Mouse (Mus musculus) CH12.LX (cell line): ENCODE measurements at regions not wholly inside any gene's neighbourhood (a gene's known extent, or its start where the extent isn't known, plus 50 kb on each side); places are given as distances from the start of the nearest gene placed in this dataset.

Source experiments
- DNase-seq: peaks from one replicate; pipeline ENCODE4 v3.0.0-alpha.2; 2013; ENCODE audit errors: extremely low read depth
- H3K27ac ChIP-seq: 2 replicates; pipeline ENCODE4 v1.5.1; 2012; ENCODE audit warnings: low read depth, mild to moderate bottlenecking, control low read depth, moderate library complexity; ENCODE audit not compliant: insufficient read depth
- H3K27me3 ChIP-seq: replicated peaks from 2 replicates; pipeline ENCODE3; 2012; ENCODE audit warnings: inconsistent platforms
- H3K36me3 ChIP-seq, 2 experiments: replicated peaks in 1 of 2; 2 replicates each; pipeline versions ENCODE3 to v1.6.1; 2012; ENCODE audit warnings: inconsistent platforms in 1 of 2, low read length in 1 of 2, mild to moderate bottlenecking in 1 of 2, mixed read lengths in 1 of 2, moderate library complexity in 1 of 2; ENCODE audit not compliant: control insufficient read depth in 1 of 2, insufficient read depth in 1 of 2
- H3K4me1 ChIP-seq, 2 experiments: 2 replicates each; pipeline ENCODE4 v1.6.1; 2012; ENCODE audit warnings: inconsistent platforms in 1 of 2, moderate library complexity in 1 of 2; ENCODE audit not compliant: insufficient read depth in 2 of 2, control insufficient read depth in 1 of 2
- H3K4me2 ChIP-seq: 2 replicates; pipeline ENCODE4 v1.6.1; 2012; ENCODE audit warnings: low read depth, mild to moderate bottlenecking, control low read depth; ENCODE audit not compliant: poor library complexity, insufficient read depth, severe bottlenecking
- H3K4me3 ChIP-seq, 3 experiments: fragments of 150-350 bp in 1 of 3; sonication (generic) in 1 of 3; replicated peaks in 1 of 3; 2 replicates each; pipeline versions ENCODE3 to v1.5.1; 2011 to 2012; ENCODE audit warnings: low read depth in 2 of 3, low read length in 2 of 3, mild to moderate bottlenecking in 2 of 3, moderate library complexity in 2 of 3, control low read depth in 1 of 3, improper control_type of control experiment in 1 of 3, inconsistent platforms in 1 of 3, mixed read lengths in 1 of 3; ENCODE audit not compliant: poor library complexity in 1 of 3
- H3K79me2 ChIP-seq: replicated peaks from 2 replicates; pipeline ENCODE4 v1.6.1; 2012; ENCODE audit warnings: mild to moderate bottlenecking, moderate library complexity; ENCODE audit not compliant: control insufficient read depth, poor library complexity, insufficient read depth, severe bottlenecking; ENCODE audit errors: extremely low read depth
- H3K9ac ChIP-seq: 2 replicates; pipeline ENCODE4 v1.6.1; 2012; ENCODE audit warnings: low read depth, mild to moderate bottlenecking, control low read depth, moderate library complexity; ENCODE audit not compliant: insufficient read depth
- H3K9me3 ChIP-seq: replicated peaks from 2 replicates; pipeline ENCODE3; 2012; ENCODE audit warnings: low read length, inconsistent platforms, mixed read lengths
- BHLHE40 ChIP-seq: IDR thresholded peaks from 2 replicates; pipeline ENCODE4 v1.6.1; 2011; ENCODE audit warnings: mild to moderate bottlenecking, low read depth, low read length, improper control_type of control experiment
- CHD1 ChIP-seq: IDR thresholded peaks from 2 replicates; pipeline ENCODE4 v1.6.1; 2012; ENCODE audit warnings: low read depth, low read length, improper control_type of control experiment, inconsistent platforms
- CTCF ChIP-seq, 2 experiments: IDR thresholded peaks in 1 of 2; conservative IDR thresholded peaks in 1 of 2; 2 replicates each; pipeline ENCODE4 v1.5.1; 2011 to 2012; ENCODE audit warnings: low read depth in 2 of 2, low read length in 2 of 2, improper control_type of control experiment in 1 of 2, inconsistent platforms in 1 of 2, mild to moderate bottlenecking in 1 of 2, moderate library complexity in 1 of 2
- E2F4 ChIP-seq: IDR thresholded peaks from 2 replicates; pipeline ENCODE4 v1.6.1; 2011; ENCODE audit warnings: low read depth, low read length, improper control_type of control experiment; ENCODE audit not compliant: insufficient replicate concordance
- ELF1 ChIP-seq: IDR thresholded peaks from 2 replicates; pipeline ENCODE4 v1.6.1; 2014; ENCODE audit warnings: low read depth, mild to moderate bottlenecking, inconsistent platforms, low read length, improper control_type of control experiment
- EP300 ChIP-seq: IDR thresholded peaks from 2 replicates; pipeline ENCODE4 v1.6.1; 2011; ENCODE audit warnings: low read length, improper control_type of control experiment
- ETS1 ChIP-seq: conservative IDR thresholded peaks from 2 replicates; pipeline ENCODE4 v1.6.1; 2012; ENCODE audit warnings: low read depth, mild to moderate bottlenecking, inconsistent platforms, low read length, improper control_type of control experiment, moderate library complexity
- HCFC1 ChIP-seq: IDR thresholded peaks from 2 replicates; pipeline ENCODE4 v1.6.1; 2012; ENCODE audit warnings: low read depth, mild to moderate bottlenecking, inconsistent platforms, low read length, improper control_type of control experiment
- IRF4 ChIP-seq: IDR thresholded peaks from 2 replicates; pipeline ENCODE4 v1.6.1; 2014; ENCODE audit warnings: low read depth, mild to moderate bottlenecking, inconsistent platforms, low read length, improper control_type of control experiment
- JUN ChIP-seq: IDR thresholded peaks from 2 replicates; pipeline ENCODE4 v1.6.1; 2011; ENCODE audit warnings: low read depth, mild to moderate bottlenecking, low read length, improper control_type of control experiment, moderate library complexity; ENCODE audit not compliant: insufficient read depth
- JUND ChIP-seq: conservative IDR thresholded peaks from 2 replicates; pipeline ENCODE4 v1.6.1; 2011; ENCODE audit warnings: low read depth, low read length, improper control_type of control experiment
- KAT2A ChIP-seq: IDR thresholded peaks from 2 replicates; pipeline ENCODE4 v1.6.1; 2012; ENCODE audit warnings: low read length, improper control_type of control experiment, inconsistent platforms; ENCODE audit not compliant: insufficient replicate concordance
- MAX ChIP-seq: IDR thresholded peaks from 2 replicates; pipeline ENCODE4 v1.6.1; 2011; ENCODE audit warnings: low read length, improper control_type of control experiment
- MAZ ChIP-seq: IDR thresholded peaks from 2 replicates; pipeline ENCODE4 v1.6.1; 2012; ENCODE audit warnings: low read depth, mild to moderate bottlenecking, inconsistent platforms, low read length, improper control_type of control experiment, moderate library complexity
- MXI1 ChIP-seq: IDR thresholded peaks from 2 replicates; pipeline ENCODE4 v1.6.1; 2011; ENCODE audit warnings: mild to moderate bottlenecking, low read depth, low read length, improper control_type of control experiment
- MYC ChIP-seq: IDR thresholded peaks from 2 replicates; pipeline ENCODE4 v1.6.1; 2011; ENCODE audit warnings: low read depth, mild to moderate bottlenecking, improper control_type of control experiment, low read length
- NELFE ChIP-seq: IDR thresholded peaks from 2 replicates; pipeline ENCODE4 v1.6.1; 2011; ENCODE audit warnings: low read depth, low read length, improper control_type of control experiment
- NRF1 ChIP-seq: IDR thresholded peaks from 2 replicates; pipeline ENCODE4 v1.6.1; 2014; ENCODE audit warnings: low read depth, mild to moderate bottlenecking, inconsistent platforms, low read length, improper control_type of control experiment, moderate library complexity
- POLR2A ChIP-seq: IDR thresholded peaks from 2 replicates; pipeline ENCODE4 v1.6.1; 2011; ENCODE audit warnings: low read depth, mild to moderate bottlenecking, improper control_type of control experiment, low read length
- POLR2AphosphoS2 ChIP-seq: IDR thresholded peaks from 2 replicates; pipeline ENCODE4 v1.6.1; 2011; ENCODE audit warnings: low read depth, low read length, improper control_type of control experiment
- RAD21 ChIP-seq: IDR thresholded peaks from 2 replicates; pipeline ENCODE4 v1.6.1; 2011; ENCODE audit warnings: low read depth, mild to moderate bottlenecking, low read length, improper control_type of control experiment, moderate library complexity
- RCOR1 ChIP-seq: conservative IDR thresholded peaks from 2 replicates; pipeline ENCODE4 v1.6.1; 2012; ENCODE audit warnings: low read depth, mild to moderate bottlenecking, inconsistent platforms, low read length, improper control_type of control experiment
- SIN3A ChIP-seq: IDR thresholded peaks from 2 replicates; pipeline ENCODE4 v1.6.1; 2012; ENCODE audit warnings: low read length, improper control_type of control experiment, inconsistent platforms
- SMC3 ChIP-seq: IDR thresholded peaks from 2 replicates; pipeline ENCODE4 v1.6.1; 2011; ENCODE audit warnings: low read depth, low read length, improper control_type of control experiment
- TBP ChIP-seq: conservative IDR thresholded peaks from 2 replicates; pipeline ENCODE4 v1.6.1; 2011; ENCODE audit warnings: low read depth, low read length, improper control_type of control experiment
- TCF12 ChIP-seq: IDR thresholded peaks from 2 replicates; pipeline ENCODE4 v1.6.1; 2014; ENCODE audit warnings: low read depth, mild to moderate bottlenecking, inconsistent platforms, low read length, improper control_type of control experiment
- UBTF ChIP-seq: IDR thresholded peaks from 2 replicates; pipeline ENCODE4 v1.6.1; 2012; ENCODE audit warnings: low read depth, mild to moderate bottlenecking, inconsistent platforms, low read length, improper control_type of control experiment, moderate library complexity
- USF1 ChIP-seq: IDR thresholded peaks from 2 replicates; pipeline ENCODE4 v1.6.1; 2014; ENCODE audit warnings: low read depth, mild to moderate bottlenecking, inconsistent platforms, low read length, improper control_type of control experiment
- ZC3H11A ChIP-seq: IDR thresholded peaks from 2 replicates; pipeline ENCODE4 v1.6.1; 2012; ENCODE audit warnings: low read depth, mild to moderate bottlenecking, inconsistent platforms, low read length, improper control_type of control experiment
- ZKSCAN1 ChIP-seq: IDR thresholded peaks from 2 replicates; pipeline ENCODE4 v1.6.1; 2012; ENCODE audit warnings: low read depth, inconsistent platforms, low read length, improper control_type of control experiment, borderline replicate concordance
- ZNF384 ChIP-seq: IDR thresholded peaks from 2 replicates; pipeline ENCODE4 v1.6.1; 2012; ENCODE audit warnings: low read depth, low read length, improper control_type of control experiment, inconsistent platforms
- dilution Hi-C: fragments of 300-500 bp; cut with MboI; formaldehyde crosslinking; loops from 2 replicates; pipeline ENCODE4 v1.14.3; 2020; ENCODE audit warnings: low sequenced_read_pairs; ENCODE audit not compliant: extremely low pct_unique_long_range_greater_than_20kb, extremely low pct_ligation_motif_present
- in situ Hi-C: fragments of 300-500 bp; cut with MboI; formaldehyde crosslinking; loops from 3 replicates; pipeline ENCODE4 v1.14.3; 2019; ENCODE audit warnings: low sequenced_read_pairs, low pct_ligation_motif_present, low pct_unique_long_range_greater_than_20kb, mixed read lengths

- no peak overlapping the region for H3K9ac ChIP-seq
- TF ChIP-seq POLR2A (no peak), ZC3H11A (no peak), MAZ (no peak), ETS1 (no peak), MYC (no peak), JUND (no peak), UBTF (no peak), MAX (no peak), RAD21 (no peak), CHD1 (no peak), KAT2A (no peak), ZNF384 (no peak), BHLHE40 (no peak), SIN3A (no peak), SMC3 (no peak), IRF4 (no peak), JUN (no peak)
- no peak for DNase-seq
These were observed 82.3 kb upstream of the C1qtnf3 start for GRCm38 (mm10) chr15:10869879-10870278.

GRCm38 (mm10) chr15:10872322-10872967, 79.7 kb upstream of the C1qtnf3 start:
- H3K79me2 ChIP-seq: no peaks in the 10 kb centered on the region
- peak; percentile 56 for DNase-seq
- no peaks in the 10 kb centered on the region for H3K9me3 ChIP-seq
- in situ Hi-C loops (no loop called here), dilution Hi-C loops (no loop called here)
- H3K36me3 ChIP-seq: no peaks in the 10 kb centered on the region
- H3K4me3 ChIP-seq: no peak overlapping the region
- no peaks in the 10 kb centered on the region for H3K27me3 ChIP-seq
- peaks cover 7 to 49% of the 10 kb centered on the region in 2 experiments for H3K4me1 ChIP-seq
- no peak overlapping the region for H3K27ac ChIP-seq
- peak overlapping the region; percentile 51 for H3K4me2 ChIP-seq
- no peak overlapping the region for H3K9ac ChIP-seq
- TF ChIP-seq E2F4 (no peak), TCF12 (no peak), MAZ (no peak), POLR2AphosphoS2 (no peak), RCOR1 (no peak), CTCF (conservative IDR thresholded peaks at IDR 0.05 in 1 of 2, IDR thresholded peaks at IDR 0.05 in 1 of 2; ENCODE audit: low read depth in 2 of 2, low read length in 2 of 2) (peak; percentile 53 to 73; a peak in 3 of 4 replicates), ZNF384 (no peak), USF1 (no peak), UBTF (no peak), JUN (no peak), MXI1 (no peak), EP300 (no peak), RAD21 (peak; percentile 74), ZKSCAN1 (no peak), NRF1 (no peak), NELFE (no peak), MAX (no peak), MYC (0 out of 2 replicates have a peak, but pooled peaks have one; percentile 42), SIN3A (no peak), ELF1 (no peak), IRF4 (no peak), TBP (no peak), HCFC1 (no peak), CHD1 (no peak), ZC3H11A (peak; percentile 2; the same call in 1 of the 2 replicates), POLR2A (no peak)

More at GRCm38 (mm10) chr15:10869879-10870278, 82.3 kb upstream of the C1qtnf3 start:
- Histone ChIP-seq H3K9me3 (no peaks in the 10 kb centered on the region), H3K4me3 (no peak overlapping the region), H3K36me3 (no peaks in the 10 kb centered on the region), H3K27ac (no peak overlapping the region), H3K4me1 (peaks cover 4 to 35% of the 10 kb centered on the region in 2 experiments), H3K79me2 (no peaks in the 10 kb centered on the region), H3K27me3 (no peaks in the 10 kb centered on the region), H3K4me2 (no peak overlapping the region)
- dilution Hi-C loops (no loop called here), in situ Hi-C loops (loop anchor here (5.0 to 10.0 kb wide), 2 partner anchors 43 to 125 kb away; no protein-coding TSS in a partner anchor)
